Mouse (Mus musculus): ENCODE data around the gene Lama1. TPM values are rescaled to one million over a fixed set of nuclear protein-coding genes. Genes with fewer than 3 reads are reported as not detected.
"Not testable (repeated sequence)": the region's sequence is repeated elsewhere in the genome, so short reads cannot be mapped to it uniquely, and the experiment has no call there.

The Lama1 gene
- polyA plus RNA-seq, 1 experiment = 0.28 TPM

GRCm38 (mm10) chr17:67735722-67736121, 38.7 kb downstream of the Lama1 start:
- H3K27ac ChIP-seq (ENCODE audit: control insufficient read depth, insufficient read depth, low read length) = no peak overlapping the region
- WGBS = 89% methylated on average over 6 of the region's 6 CpGs
- no peak for TF ChIP-seq CTCF (IDR thresholded peaks at IDR 0.05; ENCODE audit: borderline replicate concordance, control insufficient read depth, extremely low read depth, insufficient read depth, low read length, poor library complexity)
- no peak for TF ChIP-seq POLR2A (IDR thresholded peaks at IDR 0.05; ENCODE audit: control insufficient read depth, extremely low read depth, insufficient read depth, low read length, poor library complexity)
- H3K36me3 ChIP-seq (ENCODE audit: control insufficient read depth, insufficient read depth, low read length) = no peaks in the 10 kb centered on the region
- DNase-seq = no peak
- H3K27me3 ChIP-seq (ENCODE audit: control insufficient read depth, insufficient read depth, low read length) = no peaks in the 10 kb centered on the region
- H3K4me1 ChIP-seq (replicated peaks; ENCODE audit: control insufficient read depth, insufficient read depth, low read length) = no peaks in the 10 kb centered on the region
- H3K4me3 ChIP-seq (ENCODE audit: control insufficient read depth, insufficient read depth, low read length) = no peak overlapping the region

GRCm38 (mm10) chr17:67741229-67741628, 44.2 kb downstream of the Lama1 start:
- H3K27me3 ChIP-seq (ENCODE audit: control insufficient read depth, insufficient read depth, low read length); DNase-seq; H3K4me1 ChIP-seq (replicated peaks; ENCODE audit: control insufficient read depth, insufficient read depth, low read length); H3K36me3 ChIP-seq (ENCODE audit: control insufficient read depth, insufficient read depth, low read length); H3K4me3 ChIP-seq (ENCODE audit: control insufficient read depth, insufficient read depth, low read length); H3K27ac ChIP-seq (ENCODE audit: control insufficient read depth, insufficient read depth, low read length): not testable (repeated sequence)

GRCm38 (mm10) chr17:67764167-67764871, 67.3 kb downstream of the Lama1 start:
- no peaks in the 10 kb centered on the region for H3K36me3 ChIP-seq (ENCODE audit: control insufficient read depth, insufficient read depth, low read length)

GRCm38 (mm10) chr17:67773608-67774007, 76.5 kb downstream of the Lama1 start:
- TF ChIP-seq POLR2A (IDR thresholded peaks at IDR 0.05; ENCODE audit: control insufficient read depth, extremely low read depth, insufficient read depth, low read length, poor library complexity) (no peak), CTCF (IDR thresholded peaks at IDR 0.05; ENCODE audit: borderline replicate concordance, control insufficient read depth, extremely low read depth, insufficient read depth, low read length, poor library complexity) (no peak)
- H3K27ac ChIP-seq (ENCODE audit: control insufficient read depth, insufficient read depth, low read length) = no peak overlapping the region
- no peaks in the 10 kb centered on the region for H3K36me3 ChIP-seq (ENCODE audit: control insufficient read depth, insufficient read depth, low read length)
- 95% methylated on average over 8 of the region's 8 CpGs for WGBS
- H3K4me1 ChIP-seq (replicated peaks; ENCODE audit: control insufficient read depth, insufficient read depth, low read length) = no peaks in the 10 kb centered on the region
- no peaks in the 10 kb centered on the region for H3K27me3 ChIP-seq (ENCODE audit: control insufficient read depth, insufficient read depth, low read length)
- no peak for DNase-seq
- no peak overlapping the region for H3K4me3 ChIP-seq (ENCODE audit: control insufficient read depth, insufficient read depth, low read length)

More at GRCm38 (mm10) chr17:67764167-67764871, 67.3 kb downstream of the Lama1 start:
- H3K27ac ChIP-seq (ENCODE audit: control insufficient read depth, insufficient read depth, low read length) = no peak overlapping the region
- 95% methylated on average over 9 of the region's 9 CpGs for WGBS
- H3K4me1 ChIP-seq (replicated peaks; ENCODE audit: control insufficient read depth, insufficient read depth, low read length) = no peaks in the 10 kb centered on the region
- TF ChIP-seq POLR2A (IDR thresholded peaks at IDR 0.05; ENCODE audit: control insufficient read depth, extremely low read depth, insufficient read depth, low read length, poor library complexity) = no peak
- TF ChIP-seq CTCF (IDR thresholded peaks at IDR 0.05; ENCODE audit: borderline replicate concordance, control insufficient read depth, extremely low read depth, insufficient read depth, low read length, poor library complexity) = no peak
- H3K27me3 ChIP-seq (ENCODE audit: control insufficient read depth, insufficient read depth, low read length) = no peaks in the 10 kb centered on the region
- no peak overlapping the region for H3K4me3 ChIP-seq (ENCODE audit: control insufficient read depth, insufficient read depth, low read length)
- DNase-seq = no peak

GRCm38 (mm10) chr17:67776764-67777163, 79.7 kb downstream of the Lama1 start:
- no peak overlapping the region for H3K4me3 ChIP-seq (ENCODE audit: control insufficient read depth, insufficient read depth, low read length)
- no peak for TF ChIP-seq CTCF (IDR thresholded peaks at IDR 0.05; ENCODE audit: borderline replicate concordance, control insufficient read depth, extremely low read depth, insufficient read depth, low read length, poor library complexity)
- no peak for TF ChIP-seq POLR2A (IDR thresholded peaks at IDR 0.05; ENCODE audit: control insufficient read depth, extremely low read depth, insufficient read depth, low read length, poor library complexity)
- 75% methylated on average over 9 of the region's 9 CpGs for WGBS
- H3K4me1 ChIP-seq (replicated peaks; ENCODE audit: control insufficient read depth, insufficient read depth, low read length) = no peaks in the 10 kb centered on the region
- no peaks in the 10 kb centered on the region for H3K27me3 ChIP-seq (ENCODE audit: control insufficient read depth, insufficient read depth, low read length)
- DNase-seq = no peak
- no peak overlapping the region for H3K27ac ChIP-seq (ENCODE audit: control insufficient read depth, insufficient read depth, low read length)
- H3K36me3 ChIP-seq (ENCODE audit: control insufficient read depth, insufficient read depth, low read length) = no peaks in the 10 kb centered on the region

- Histone ChIP-seq H3K4me3 (ENCODE audit: control insufficient read depth, insufficient read depth, low read length) (no peak overlapping the region), H3K36me3 (ENCODE audit: control insufficient read depth, insufficient read depth, low read length) (no peaks in the 10 kb centered on the region), H3K27ac (ENCODE audit: control insufficient read depth, insufficient read depth, low read length) (no peak overlapping the region), H3K27me3 (ENCODE audit: control insufficient read depth, insufficient read depth, low read length) (no peaks in the 10 kb centered on the region), H3K4me1 (replicated peaks; ENCODE audit: control insufficient read depth, insufficient read depth, low read length) (no peaks in the 10 kb centered on the region)
- DNase-seq = no peak
- WGBS = 69% methylated on average over 4 of the region's 4 CpGs
- TF ChIP-seq CTCF (IDR thresholded peaks at IDR 0.05; ENCODE audit: borderline replicate concordance, control insufficient read depth, extremely low read depth, insufficient read depth, low read length, poor library complexity) (no peak), POLR2A (IDR thresholded peaks at IDR 0.05; ENCODE audit: control insufficient read depth, extremely low read depth, insufficient read depth, low read length, poor library complexity) (no peak)
Observed at GRCm38 (mm10) chr17:67779812-67780211, 82.8 kb downstream of the Lama1 start.

GRCm38 (mm10) chr17:67791091-67791490, 94.0 kb downstream of the Lama1 start:
- Histone ChIP-seq H3K36me3 (ENCODE audit: control insufficient read depth, insufficient read depth, low read length) (no peaks in the 10 kb centered on the region), H3K4me1 (replicated peaks; ENCODE audit: control insufficient read depth, insufficient read depth, low read length) (no peaks in the 10 kb centered on the region), H3K27me3 (ENCODE audit: control insufficient read depth, insufficient read depth, low read length) (no peaks in the 10 kb centered on the region), H3K27ac (ENCODE audit: control insufficient read depth, insufficient read depth, low read length) (no peak overlapping the region), H3K4me3 (ENCODE audit: control insufficient read depth, insufficient read depth, low read length) (no peak overlapping the region)
- WGBS = 94% methylated on average over 10 of the region's 10 CpGs
- no peak for TF ChIP-seq CTCF (IDR thresholded peaks at IDR 0.05; ENCODE audit: borderline replicate concordance, control insufficient read depth, extremely low read depth, insufficient read depth, low read length, poor library complexity)
- no peak for TF ChIP-seq POLR2A (IDR thresholded peaks at IDR 0.05; ENCODE audit: control insufficient read depth, extremely low read depth, insufficient read depth, low read length, poor library complexity)
- DNase-seq = no peak

All from thymus, adult 2 months (tissue).